Mouse (Mus musculus) brain, embryonic 18.5 days (tissue): ENCODE data around the gene Scgb2b12.
"Not testable (repeated sequence)": the region's sequence is repeated elsewhere in the genome, so short reads cannot be mapped to it uniquely, and the experiment has no call there.

Experiments
- DNase-seq: peaks from one replicate; pipeline ENCODE4 v3.0.0-alpha.2; 2012; ENCODE audit warnings: low read depth, low spot score

Gene Scgb2b12

DNA sequence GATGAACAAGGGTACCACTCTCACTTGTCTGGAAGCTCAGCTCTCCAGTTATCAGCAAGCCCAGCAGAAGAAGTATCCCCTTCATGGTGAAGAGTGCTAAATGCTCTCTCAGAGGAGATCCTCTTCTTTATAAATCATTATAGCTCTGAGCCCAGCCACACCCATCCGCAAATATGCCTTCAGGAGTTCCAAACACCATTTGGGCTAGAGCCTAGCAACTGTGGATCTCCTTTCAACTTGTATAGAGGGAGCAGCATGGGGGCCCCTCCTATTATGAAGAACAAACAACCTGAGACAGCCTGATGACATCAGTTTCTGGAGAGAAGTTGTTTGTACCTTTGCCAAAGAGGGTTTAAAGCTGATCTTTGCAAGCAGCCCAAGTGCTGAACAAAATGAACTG, at the start of gene Scgb2b12:
Gene Scgb2b12 (minus strand): TSS at position 101 of the 400 bp plus-strand sequence.
- not testable (repeated sequence) for DNase-seq

DNA sequence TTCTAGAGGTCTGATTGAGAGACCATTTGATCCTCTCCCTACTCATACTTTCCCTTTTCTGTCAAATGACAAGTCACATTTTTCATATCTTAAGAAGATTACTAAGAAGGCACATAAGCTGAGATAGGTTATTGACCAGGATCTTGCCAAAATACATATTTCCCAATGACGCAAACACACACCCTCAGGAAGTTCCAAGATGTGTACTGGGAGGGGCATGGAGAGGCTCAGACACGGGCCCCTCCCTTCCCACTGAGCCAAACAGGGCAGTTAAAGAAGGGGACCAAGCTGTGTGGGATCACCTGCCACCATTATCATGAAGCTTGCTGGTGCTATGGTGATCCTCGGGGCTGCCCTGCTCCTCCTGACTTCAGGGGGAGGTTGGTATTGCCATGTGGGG, 6.8 kb upstream of the Scgb2b12 start, which contains the start of gene Scgb1b12:
Gene Scgb1b12 (plus strand): TSS at position 301 of the 400 bp plus-strand sequence.
- not testable (repeated sequence) for DNase-seq
